Mouse (Mus musculus): ENCODE results near the gene Eef2.
A peak's percentile ranks its signal among the peaks of the same experiment; 100 is the strongest.

Gene Eef2

DNA sequence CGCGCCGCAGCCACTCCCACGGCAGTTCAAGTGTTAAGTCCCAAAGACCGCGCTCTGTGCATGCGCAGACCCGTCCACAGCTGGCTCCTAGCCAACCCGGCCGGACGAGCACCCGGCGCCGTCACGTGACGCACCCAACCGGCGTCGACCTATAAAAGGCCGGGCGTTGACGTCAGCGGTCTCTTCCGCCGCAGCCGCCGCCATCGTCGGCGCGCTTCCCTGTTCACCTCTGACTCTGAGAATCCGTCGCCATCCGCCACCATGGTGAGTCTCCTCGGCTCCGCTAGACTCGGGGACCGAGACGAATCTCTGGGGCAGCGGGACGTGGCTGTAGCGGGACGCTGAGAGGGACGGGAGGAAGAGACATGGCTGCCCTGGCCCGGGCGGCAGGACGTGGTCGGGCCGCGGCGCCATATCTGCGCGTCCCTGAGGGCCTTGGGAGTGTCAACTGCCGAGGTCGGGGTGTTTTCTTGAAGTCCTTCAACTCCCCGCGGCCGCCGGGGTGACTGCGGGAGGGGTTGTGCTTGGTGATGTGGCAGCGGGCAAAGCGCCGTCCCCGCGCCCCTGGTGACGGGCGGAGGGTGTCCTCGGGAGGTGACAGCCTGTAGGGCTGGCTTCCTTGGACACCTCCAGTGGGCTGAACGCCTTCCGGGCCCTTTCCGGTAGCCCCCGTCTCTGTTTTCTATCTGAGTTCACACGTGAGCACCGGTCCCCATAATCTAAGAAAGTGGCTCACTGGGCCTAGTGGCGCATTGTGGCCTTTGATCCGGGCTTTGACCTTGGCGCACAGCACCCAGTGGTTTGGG lies at the start of gene Eef2:
Gene Eef2 (plus strand): TSS at position 166 of the 806 bp plus-strand sequence.
- DNase-seq (ENCODE audit: low spot score in 2 of 2), result peak; percentile 99 to 100

DNA sequence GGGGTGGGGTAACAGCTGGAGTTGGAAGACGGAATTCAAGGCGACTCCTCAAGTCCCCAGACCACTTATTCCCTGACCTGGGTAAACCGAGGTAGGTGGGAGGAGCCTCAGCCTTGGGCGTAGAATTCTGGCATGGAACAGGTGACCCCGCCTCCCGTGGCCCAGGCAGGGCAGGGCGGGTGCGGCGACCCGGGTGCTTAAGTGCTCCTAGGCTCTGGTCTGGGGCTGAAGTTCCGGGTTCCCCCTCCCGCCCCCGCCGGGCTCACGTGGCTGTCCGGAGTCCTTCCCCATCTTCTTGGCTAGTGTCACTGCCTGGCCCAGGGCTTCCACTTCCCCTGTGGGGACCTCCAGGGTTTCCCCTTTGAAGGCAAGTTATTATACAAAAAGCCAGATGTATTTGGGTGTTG lies 42.2 kb upstream of the Eef2 start:
- DNase-seq (ENCODE audit: low spot score in 2 of 2), result peak; percentile 75 to 88

DNA sequence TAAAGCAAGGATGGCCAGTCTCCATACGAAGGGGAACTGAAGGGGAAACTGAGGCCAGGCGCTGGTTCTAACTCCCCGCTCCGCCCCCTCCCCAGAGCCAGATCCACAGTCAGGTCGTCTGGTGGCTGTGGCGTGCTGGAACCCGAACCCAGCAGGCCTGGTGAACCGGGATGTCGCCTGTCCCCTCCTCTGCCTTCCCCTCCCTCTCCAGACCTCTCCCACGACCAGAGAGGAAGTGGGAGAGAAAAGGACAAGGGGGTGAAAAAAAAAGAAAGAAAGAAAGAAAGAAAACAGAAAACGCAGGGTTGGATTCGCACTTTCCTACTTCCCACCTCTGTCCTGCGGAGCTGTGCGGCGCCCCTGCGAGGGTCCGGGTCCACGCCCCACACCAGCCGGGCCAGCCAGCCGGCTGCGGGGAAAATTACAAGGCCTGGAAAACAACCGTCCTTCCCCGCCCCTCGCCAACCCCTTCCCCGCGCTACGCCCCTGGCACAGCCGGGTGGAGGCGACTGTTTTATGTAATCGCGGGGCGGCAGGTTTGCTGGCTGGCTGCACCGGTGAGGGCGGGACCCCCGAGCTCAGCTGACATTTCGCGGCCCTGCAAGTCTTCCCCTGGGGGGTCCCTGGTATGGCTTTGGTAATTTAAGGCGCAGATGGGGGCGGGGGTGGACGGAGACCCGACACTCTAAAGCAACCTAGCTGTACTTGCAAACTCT lies 41.3 kb upstream of the Eef2 start, which contains the start of gene Zbtb7a:
Gene Zbtb7a (plus strand): TSS at position 255 of the 716 bp plus-strand sequence.
- peak; percentile 74 to 80 for DNase-seq (ENCODE audit: low spot score in 2 of 2)

DNA sequence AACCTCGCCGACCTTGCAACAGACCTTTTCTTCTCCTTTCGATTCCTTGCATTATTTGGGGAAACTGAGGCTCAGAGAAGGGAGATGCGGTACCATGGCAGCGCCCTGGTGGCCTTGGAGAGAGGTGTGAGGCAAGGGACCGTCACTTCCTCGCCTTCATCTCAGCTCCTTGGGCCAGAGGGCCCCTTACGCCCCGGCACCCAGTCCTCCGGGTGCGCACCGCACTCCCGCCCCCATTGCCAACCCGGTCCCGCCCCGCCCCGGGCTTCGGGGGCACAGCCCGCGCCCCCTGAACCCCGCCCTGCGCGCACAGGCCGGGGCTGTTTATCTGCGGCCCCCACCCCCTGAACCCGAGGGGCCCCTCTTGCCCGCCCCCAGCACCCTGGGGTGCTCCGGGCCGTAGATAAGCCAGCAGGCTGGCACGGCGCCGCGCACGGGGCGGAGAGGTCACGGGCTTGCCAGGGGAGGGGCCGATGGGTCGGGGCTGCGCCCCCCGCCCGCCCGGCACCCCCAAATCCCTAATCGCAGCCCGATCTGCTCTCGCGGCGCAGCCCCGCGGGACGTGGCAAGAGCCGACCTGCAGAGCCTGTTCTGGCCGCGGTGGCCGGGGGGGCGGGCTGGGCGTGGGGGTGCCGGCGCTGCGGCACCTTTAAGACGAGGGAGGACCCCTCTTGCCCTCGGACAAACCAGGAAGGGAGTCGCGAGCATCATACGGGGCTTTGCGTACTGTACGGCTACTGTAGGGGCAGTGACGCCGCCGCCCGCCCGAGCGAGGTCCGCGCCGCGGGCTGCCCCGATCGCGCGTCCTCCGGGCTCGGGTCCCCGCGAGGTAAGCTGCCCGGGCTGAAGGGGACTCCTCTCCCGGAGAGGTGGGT lies 40.4 kb upstream of the Eef2 start:
- DNase-seq (ENCODE audit: low spot score in 2 of 2), result peak; percentile 82 to 85

DNA sequence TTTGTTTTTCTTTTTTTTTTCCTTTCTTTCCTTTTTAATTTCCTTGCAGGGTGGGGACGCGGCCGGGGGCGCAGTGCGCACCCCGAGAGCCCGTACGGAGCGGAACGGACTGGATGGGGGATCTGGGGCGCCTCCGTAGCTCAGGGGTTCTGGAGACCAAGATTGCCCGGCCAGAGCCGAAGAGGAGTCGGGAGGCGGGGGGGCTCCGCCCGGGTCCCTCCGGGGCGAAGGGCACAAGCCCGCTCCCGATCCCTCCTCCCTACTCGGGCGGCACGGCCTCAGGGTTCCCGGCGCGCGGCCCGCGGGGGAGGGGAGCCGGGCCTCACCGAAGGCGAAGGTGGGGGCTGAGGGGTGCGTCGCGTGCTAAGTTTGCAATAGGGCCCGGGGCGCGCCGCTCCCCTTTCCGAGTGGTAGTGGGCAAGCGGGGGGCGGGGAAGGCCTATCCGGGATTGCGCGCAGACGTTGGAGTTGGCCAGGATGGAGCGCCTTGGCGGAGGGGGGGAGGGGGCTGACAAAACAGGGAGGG lies 39.7 kb upstream of the Eef2 start:
- peak; percentile 83 to 84 for DNase-seq (ENCODE audit: low spot score in 2 of 2)

DNA sequence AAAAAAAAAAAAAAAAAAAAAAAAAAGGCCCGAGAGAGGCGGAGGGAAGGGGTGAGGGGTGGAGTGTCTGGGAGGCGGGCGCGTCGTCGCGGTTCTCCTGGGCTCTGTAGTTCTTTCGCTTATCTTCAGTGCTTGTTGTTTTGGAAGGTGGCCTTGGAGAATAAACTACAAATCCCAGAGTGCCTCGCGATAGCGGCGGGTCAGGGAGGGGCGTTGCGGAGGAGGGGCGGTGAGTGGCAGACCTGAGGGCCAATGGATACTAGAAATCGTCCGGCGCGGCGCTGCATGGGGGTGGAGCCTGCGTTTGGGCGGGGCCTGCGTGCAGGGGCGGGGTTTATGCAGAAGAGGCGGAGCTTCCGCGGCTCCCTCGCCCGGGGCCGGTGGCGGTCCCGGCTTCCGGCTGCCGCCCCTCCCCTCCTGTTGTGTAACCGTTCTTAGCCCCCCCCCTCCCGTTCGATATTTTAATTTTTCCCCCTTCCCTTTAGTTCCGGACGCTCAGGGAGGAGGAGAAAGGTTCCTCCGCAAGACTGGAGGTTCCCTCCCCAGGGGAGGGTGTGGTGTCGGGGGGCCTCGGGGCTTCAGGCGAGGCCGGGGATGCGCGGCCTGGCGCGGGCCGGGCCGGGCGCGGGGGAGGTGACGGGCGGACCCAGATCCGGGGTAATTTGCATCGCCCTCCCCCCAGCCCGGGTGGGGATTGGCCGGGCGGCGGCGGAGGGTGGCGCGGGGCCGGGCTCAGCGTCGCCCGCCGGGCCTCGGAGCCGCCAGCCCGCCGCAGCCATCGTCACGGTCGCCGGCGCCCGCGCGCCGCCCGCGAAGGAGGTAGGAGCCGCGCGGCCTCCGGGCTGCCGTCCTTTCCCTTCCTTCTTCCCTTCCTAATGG lies 38.9 kb upstream of the Eef2 start:
- peak; percentile 99 to 100 for DNase-seq (ENCODE audit: low spot score in 2 of 2)

DNA sequence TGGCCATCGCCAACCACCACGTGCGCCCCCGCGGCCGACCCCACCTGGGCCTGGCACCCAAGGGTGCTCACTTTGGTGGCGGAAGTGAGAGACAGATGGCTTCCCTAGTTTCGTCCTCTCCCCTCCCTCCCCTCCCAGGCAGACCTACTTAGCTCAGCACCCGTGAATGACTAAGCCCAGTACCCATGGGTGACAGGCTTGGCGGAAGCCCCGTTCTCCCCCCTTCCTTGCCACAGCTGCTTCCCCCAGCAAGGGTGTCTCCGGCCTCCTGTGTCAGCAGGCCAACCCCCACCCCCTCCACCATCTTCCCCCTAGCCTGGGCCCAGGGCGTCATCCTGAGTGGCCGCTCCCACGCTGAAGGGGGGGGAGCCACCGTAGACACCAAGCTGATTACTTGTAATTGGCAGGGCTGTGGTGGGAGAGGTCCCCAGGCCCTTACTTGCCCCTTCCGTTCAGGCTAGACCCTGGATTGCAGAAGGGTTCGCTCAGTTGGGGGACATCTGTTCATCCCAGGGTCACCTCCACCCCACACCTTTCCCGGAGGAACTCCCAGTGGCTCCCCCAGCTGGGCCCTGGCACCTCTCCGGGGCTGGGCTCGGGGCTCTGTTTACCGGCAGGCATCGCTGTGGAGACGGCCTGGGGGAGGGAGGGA lies 38.2 kb upstream of the Eef2 start:
- DNase-seq (ENCODE audit: low spot score in 2 of 2), result peak in 1 of 2 experiments; percentile 49

DNA sequence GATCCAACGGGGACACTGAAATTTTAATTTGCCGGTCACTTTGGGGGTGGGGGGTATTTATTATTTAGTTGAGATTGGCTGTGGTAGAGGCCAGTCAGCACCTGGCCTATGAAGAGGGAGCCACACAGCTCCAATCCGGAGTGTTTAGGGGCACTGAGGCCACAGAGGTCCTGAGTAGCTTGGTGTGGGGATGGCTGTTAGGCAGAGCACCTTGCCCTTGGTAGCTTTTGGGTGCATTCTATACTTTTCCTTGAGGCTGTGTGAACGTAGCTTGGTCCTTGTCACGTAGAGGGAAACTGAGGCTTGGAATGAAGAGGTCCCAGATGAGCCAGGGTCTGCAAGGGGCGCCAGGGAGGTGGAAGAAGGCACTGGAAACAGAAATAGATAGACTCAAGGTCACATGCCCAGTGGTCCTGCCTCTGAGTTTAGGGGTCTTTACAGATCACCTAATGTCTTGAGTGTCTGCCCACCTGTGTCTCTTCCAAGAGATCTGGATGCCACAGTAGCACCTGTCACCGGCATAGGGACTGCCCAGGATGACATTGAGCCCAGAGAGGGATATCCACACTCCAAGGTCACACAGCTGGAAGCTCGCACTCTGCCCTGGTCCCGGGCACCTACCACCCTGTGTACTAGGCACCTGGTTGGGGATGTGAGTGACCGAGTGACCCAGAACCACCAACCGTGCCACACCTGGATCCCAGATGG lies 37.5 kb upstream of the Eef2 start:
- no peak for DNase-seq (ENCODE audit: low spot score in 2 of 2)

DNA sequence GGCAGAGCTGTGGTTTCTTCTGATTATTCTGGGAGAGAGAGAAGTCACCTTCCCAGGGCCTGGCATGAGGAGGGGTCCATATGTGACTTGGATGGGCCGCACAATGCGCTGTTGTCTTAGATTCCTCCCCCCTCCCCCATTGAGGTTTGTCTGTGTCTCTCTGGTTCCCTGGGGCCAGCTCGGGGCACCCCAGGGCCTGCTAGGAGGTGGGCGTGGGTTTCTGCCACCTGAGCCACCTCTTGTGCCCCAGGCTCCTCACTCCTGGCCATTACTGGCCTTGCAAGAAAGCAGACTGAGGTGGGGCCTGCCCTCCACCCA lies 36.9 kb upstream of the Eef2 start:
- DNase-seq (ENCODE audit: low spot score in 2 of 2), result no peak

DNA sequence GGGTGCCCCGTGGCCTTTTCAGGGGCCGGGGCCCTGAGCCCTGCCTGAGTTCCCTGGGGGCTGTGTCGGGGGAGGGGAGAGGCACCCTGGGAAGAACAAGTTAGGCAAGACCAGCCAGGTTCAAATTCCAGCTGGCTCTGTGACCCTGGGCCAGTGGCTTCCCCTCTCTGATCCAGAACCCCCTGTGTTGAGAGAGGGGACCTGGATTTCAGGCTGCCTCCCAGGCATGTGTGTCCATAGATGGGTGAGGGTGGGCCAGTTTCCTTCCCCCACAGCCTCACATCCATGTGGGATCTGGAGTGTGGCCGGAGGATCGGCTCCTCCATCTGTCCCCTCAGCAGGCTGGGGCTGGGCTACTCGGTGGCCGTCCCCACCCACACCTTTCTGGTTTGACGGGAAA lies 36.4 kb upstream of the Eef2 start:
- DNase-seq (ENCODE audit: low spot score in 2 of 2), result no peak

DNA sequence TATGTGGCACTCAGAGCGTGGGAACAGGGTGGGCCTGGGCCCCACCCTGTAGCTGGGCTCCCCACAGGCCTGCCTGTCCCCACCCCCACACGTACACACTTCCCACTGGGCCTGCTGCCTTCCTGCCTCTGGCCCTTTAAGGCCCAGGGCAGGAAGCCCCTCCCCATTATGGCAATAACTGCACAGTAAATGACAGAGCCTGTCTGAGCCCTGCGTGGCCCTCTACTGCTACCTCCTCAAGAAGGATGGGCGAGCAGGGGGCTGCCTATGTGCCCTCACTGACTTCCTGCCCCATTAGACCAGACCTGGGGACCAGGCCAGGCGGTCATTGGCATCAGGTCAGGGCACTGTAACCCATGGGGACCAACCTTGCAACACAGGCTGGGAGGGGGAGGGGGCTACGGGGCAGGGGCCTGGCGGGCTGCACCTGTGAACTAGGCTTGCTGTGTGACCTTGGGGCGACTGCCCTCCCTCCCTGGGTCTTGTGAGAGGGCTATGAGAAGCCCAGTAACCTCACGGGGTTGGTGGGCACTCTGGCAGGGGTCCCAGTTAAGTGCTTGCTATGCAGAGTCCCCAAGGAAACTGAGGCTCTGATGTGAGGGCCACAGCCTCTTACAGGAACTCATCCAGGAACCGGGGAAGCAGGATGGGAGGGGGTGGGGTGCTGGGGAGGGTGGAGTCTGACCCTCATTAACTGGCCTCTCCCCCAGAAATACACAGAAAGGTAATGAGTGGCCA lies 35.5 kb upstream of the Eef2 start:
- DNase-seq (ENCODE audit: low spot score in 2 of 2), result no peak

DNA sequence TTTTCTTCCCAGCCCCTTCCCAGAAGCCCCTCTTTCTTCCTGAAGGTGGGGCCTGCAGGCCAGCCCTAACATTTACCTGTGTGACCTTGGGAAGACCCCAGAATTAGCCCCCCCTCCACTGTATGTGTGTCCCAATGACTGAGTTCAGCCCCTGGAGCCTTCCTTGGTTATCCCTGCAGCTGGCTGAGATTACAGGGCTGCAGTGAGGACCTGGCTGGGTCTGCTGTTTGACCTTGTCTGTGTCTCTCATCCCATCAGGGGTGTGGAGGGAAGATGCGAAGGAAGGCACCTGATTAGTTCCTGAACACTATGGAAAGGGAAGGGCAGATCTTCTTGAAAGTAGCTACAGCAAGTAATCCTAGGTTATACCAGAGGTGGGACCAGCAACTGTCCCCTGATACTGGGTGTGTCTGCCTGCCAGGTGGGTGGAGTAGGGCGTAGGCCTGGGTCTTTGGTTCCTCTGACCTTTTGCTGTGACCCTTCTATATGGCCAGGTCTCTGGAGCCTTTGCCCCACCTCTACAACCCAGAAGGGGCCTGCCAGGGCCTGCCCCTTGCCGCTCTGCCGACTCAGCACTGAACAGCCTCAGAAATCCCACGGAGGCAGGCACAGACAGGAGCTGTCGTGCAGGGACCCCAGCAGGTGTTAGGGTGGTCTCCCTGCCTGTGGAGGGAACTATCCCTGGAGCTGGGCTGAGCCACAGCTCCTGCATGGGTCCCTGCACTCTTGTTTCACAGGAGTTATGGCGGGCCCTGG lies 34.8 kb upstream of the Eef2 start:
- DNase-seq (ENCODE audit: low spot score in 2 of 2), result no peak

DNA sequence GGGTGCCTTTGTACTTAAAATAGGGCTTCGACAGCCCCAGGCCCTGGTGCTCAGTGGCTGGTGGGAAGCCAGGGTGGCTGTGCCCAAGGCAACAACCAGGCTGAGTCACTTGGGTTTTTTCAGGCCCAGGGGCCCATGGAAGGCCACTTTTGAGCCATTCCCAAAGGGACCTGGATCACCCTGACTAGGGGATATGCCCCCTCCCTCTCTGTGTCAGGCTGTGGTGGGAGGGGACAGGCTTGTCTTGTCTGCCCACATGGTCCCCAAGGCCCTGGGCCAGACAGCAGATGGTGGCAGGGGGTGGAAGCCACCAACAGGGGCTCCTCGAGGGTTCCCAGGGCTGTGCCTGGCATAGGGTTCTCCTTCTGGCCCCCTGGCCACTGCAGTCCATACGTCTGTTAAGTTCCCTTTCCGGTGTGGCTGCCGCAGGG lies 33.9 kb upstream of the Eef2 start:
- DNase-seq (ENCODE audit: low spot score in 2 of 2), result no peak

DNA sequence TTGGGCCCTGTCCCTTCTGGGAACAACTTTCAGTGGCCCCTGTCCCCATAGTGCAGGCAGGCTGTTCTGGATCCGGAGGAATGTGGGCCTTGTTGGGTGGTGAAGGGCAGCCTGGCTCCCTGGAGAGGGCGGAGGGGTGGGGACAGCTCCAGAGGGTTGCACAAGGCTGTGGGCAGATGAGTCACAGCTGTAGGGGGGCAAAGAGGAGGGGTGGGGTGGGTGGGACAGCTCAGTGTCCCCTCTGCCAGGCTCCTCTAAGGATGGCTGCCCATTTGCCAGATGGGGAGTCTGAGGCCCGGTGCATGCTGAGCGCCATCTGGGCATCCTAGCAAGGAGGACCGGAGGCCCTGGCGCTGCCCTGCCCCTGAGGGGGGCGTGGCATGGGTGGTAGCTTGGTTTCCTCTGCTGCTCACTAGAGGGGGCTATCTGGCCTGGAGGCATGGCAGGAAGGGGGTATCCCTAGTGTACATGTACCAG lies 33.2 kb upstream of the Eef2 start:
- DNase-seq (ENCODE audit: low spot score in 2 of 2), result peak in 1 of 2 experiments; percentile 30

DNA sequence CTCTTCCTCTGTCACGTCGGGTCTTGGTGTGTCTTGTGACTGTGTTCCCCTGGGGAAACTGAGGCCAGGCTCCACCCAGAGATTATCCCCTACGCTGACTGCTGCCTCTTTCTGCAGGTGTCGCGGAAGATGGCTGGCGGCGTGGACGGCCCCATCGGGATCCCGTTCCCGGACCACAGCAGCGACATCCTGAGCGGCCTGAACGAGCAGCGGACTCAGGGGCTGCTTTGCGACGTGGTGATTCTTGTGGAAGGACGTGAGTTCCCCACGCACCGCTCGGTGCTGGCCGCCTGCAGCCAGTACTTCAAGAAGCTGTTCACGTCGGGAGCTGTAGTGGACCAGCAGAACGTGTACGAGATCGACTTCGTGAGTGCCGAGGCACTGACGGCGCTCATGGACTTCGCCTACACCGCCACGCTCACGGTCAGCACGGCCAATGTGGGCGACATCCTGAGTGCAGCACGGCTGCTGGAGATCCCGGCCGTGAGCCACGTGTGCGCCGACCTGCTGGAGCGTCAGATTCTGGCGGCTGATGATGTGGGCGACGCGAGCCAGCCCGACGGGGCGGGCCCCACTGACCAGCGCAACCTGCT lies 32.5 kb upstream of the Eef2 start:
- DNase-seq (ENCODE audit: low spot score in 2 of 2), result no peak

DNA sequence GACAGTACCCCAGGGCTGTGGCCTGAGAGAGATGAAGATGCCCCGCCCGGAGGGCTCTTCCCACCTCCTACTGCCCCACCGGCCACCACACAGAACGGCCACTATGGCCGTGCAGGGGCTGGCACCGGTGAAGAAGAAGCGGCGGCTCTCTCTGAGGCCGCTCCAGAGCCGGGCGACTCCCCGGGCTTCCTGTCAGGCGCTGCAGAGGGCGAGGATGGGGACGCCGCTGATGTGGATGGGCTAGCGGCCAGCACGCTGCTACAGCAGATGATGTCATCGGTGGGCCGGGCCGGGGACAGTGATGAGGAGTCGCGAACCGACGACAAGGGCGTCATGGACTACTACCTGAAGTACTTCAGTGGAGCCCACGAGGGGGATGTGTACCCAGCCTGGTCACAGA lies 31.8 kb upstream of the Eef2 start:
- DNase-seq (ENCODE audit: low spot score in 2 of 2), result no peak

DNA sequence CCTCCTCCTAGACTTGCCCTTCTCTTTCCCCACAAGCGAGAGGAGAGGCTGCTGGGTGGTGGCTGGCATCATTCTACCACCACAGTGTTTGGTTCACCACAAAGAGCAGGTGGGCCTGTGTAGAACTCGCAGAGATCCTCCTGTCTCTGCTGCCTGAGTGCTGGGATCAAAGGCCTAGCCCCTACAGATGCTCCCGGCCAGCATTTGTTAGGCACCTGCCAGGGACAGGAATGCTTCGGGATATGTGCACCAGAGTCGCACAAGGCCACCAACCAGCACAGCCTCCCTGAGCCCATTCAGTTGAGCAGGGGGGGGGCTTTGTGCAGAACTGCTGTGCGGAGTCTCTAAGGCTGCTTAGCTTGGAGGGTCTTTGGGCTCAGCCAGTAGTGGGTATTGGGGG lies 31.1 kb upstream of the Eef2 start:
- DNase-seq (ENCODE audit: low spot score in 2 of 2), result no peak

DNA sequence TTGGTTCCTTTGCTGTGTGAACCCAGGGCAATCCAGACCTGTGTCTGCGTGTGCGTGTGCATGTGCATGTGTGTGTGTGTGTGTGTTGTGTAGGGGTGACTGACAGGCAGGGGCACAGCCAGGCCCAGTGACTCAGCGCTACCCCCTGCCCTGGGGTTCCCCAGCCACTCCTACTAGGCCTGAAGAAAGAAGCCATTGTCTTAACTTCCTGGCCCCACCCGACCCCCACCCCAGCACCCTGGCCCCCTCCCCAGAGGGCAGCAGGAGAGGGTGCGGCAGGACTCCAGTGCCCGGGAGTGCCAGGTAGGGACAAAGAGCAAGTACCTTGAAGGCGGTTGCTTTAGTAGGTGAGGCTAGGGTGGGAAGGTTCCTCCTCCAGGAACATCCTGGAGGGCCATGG lies 30.7 kb upstream of the Eef2 start:
- DNase-seq (ENCODE audit: low spot score in 2 of 2), result no peak
